Comparison of ENCODE assay signal across 8 mouse cellular contexts in the genomic region with DNA sequence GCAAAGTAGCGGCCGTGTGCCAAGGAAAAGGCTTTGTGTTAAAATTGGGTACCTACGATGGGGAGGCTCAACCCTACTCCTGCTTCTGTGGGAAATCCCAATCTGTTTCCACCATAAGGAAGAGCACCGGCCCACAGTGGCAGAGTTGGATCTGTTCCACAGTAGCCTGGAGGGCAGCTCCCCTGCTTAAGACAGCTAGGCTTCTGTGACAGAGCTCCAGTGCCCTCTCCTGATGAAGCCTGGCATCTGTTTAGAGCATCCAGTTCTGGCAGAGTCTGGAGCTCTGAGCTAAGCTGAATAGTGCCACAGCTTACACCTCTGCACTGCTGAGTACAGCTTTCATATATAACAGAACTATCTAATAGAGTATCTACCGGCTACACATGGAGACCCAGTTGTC. TPM values are rescaled to one million over a fixed set of nuclear protein-coding genes. Genes with fewer than 3 reads are reported as not detected.
A peak's percentile ranks its signal among the peaks of the same experiment; 100 is the strongest.
DNase-seq lines count a peak whose midpoint lies in the region; ATAC-seq and TF ChIP-seq lines count a peak whose summit lies in the region.

No protein-coding gene starts in this region.

- 73% methylated on average over 5 of the region's 5 CpGs for WGBS in heart, postnatal 0 days
- 75% methylated on average over 5 of the region's 5 CpGs for WGBS in midbrain, postnatal 0 days

- H3K4me1 ChIP-seq in heart, postnatal 0 days (ENCODE audit: control insufficient read depth, insufficient read depth): no peaks in the 10 kb centered on the region
- H3K4me1 ChIP-seq in cortical plate, adult 2 months (ENCODE audit: control insufficient read depth, insufficient read depth, low read length): no peaks in the 10 kb centered on the region
- no peaks in the 10 kb centered on the region for H3K4me1 ChIP-seq in midbrain, postnatal 0 days (ENCODE audit: insufficient read depth, low read length)

- peak; percentile 58 for TF ChIP-seq CTCF in heart, postnatal 0 days (IDR thresholded peaks at IDR 0.05; ENCODE audit: low read depth)
- peak; percentile 58 for TF ChIP-seq CTCF in cortical plate, adult 2 months (IDR thresholded peaks at IDR 0.05; ENCODE audit: extremely low read depth, insufficient read depth, low read length)
- peak; percentile 75 for TF ChIP-seq CTCF in midbrain, postnatal 0 days (IDR thresholded peaks at IDR 0.05)

- peaks cover under 1% of the 10 kb centered on the region for H3K36me3 ChIP-seq in heart, postnatal 0 days (replicated peaks; ENCODE audit: control insufficient read depth, insufficient read depth, low read length)
- H3K36me3 ChIP-seq in midbrain, postnatal 0 days (ENCODE audit: insufficient read depth, low read length): peaks cover 2% of the 10 kb centered on the region; the same call in 1 of the 2 replicates

- peak; percentile 74 for ATAC-seq in heart, postnatal 0 days (ENCODE audit: insufficient read depth, low read depth)
- peak; percentile 80 for ATAC-seq in midbrain, postnatal 0 days (ENCODE audit: low FRiP score)

- no peak overlapping the region for H3K4me3 ChIP-seq in heart, postnatal 0 days (ENCODE audit: low read depth, low read length)
- H3K4me3 ChIP-seq in cortical plate, adult 2 months (ENCODE audit: insufficient read depth, low read length): no peak overlapping the region
- H3K4me3 ChIP-seq in midbrain, postnatal 0 days (ENCODE audit: low read depth, low read length): no peak overlapping the region

- no peaks in the 10 kb centered on the region for H3K9me3 ChIP-seq in heart, postnatal 0 days (replicated peaks; ENCODE audit: control insufficient read depth, low read length)
- H3K9me3 ChIP-seq in midbrain, postnatal 0 days (ENCODE audit: low read length): no peaks in the 10 kb centered on the region

- no peak overlapping the region for H3K4me2 ChIP-seq in heart, postnatal 0 days (ENCODE audit: low read depth, low read length)
- no peak overlapping the region for H3K4me2 ChIP-seq in midbrain, postnatal 0 days (ENCODE audit: low read depth, low read length, poor library complexity, severe bottlenecking)

- no peaks in the 10 kb centered on the region for H3K27me3 ChIP-seq in heart, postnatal 0 days (ENCODE audit: control insufficient read depth, insufficient read depth, low read length)
- H3K27me3 ChIP-seq in midbrain, postnatal 0 days (ENCODE audit: insufficient read depth, low read length): no peaks in the 10 kb centered on the region

- TF ChIP-seq EP300 in heart, postnatal 0 days (IDR thresholded peaks at IDR 0.05; ENCODE audit: low read depth): no peak

- DNase-seq in heart, postnatal 0 days (ENCODE audit: low spot score): peak; percentile 43
- no peak for DNase-seq in heart, postnatal 36 days
- DNase-seq in thymus, postnatal 0 days (ENCODE audit: low spot score): peak; percentile 20
- no peak for DNase-seq in thymus, postnatal 25 days
- DNase-seq in midbrain, postnatal 0 days (ENCODE audit: low spot score): peak; percentile 83
- no peak for DNase-seq in urinary bladder, postnatal 25 days (ENCODE audit: low spot score)
- no peak for DNase-seq in lung, postnatal 4 days

- intact Hi-C loops in heart, postnatal 36 days (cut with DNase I): no loop called here

- no peak for TF ChIP-seq POLR2A in cortical plate, adult 2 months (IDR thresholded peaks at IDR 0.05; ENCODE audit: extremely low read depth, insufficient read depth, low read length)

- no peak overlapping the region for H3K9ac ChIP-seq in heart, postnatal 0 days (replicated peaks; ENCODE audit: low read depth, low read length)
- H3K9ac ChIP-seq in midbrain, postnatal 0 days (replicated peaks; ENCODE audit: low read length, poor library complexity, severe bottlenecking): no peak overlapping the region

- H3K27ac ChIP-seq in heart, postnatal 0 days (ENCODE audit: low read depth): no peak overlapping the region
- no peak overlapping the region for H3K27ac ChIP-seq in cortical plate, adult 2 months (ENCODE audit: insufficient read depth, low read length)
- H3K27ac ChIP-seq in midbrain, postnatal 0 days (ENCODE audit: low read depth, low read length): no peak overlapping the region

RNA-seq across cellular contexts. Expression of a gene that starts 14.0 kb away (rescaled TPM):
- not detected in 2 replicates for total RNA-seq in heart, postnatal 0 days (2014; rRNA removed; ENCODE audit: low replicate concordance)
- polyA plus RNA-seq in heart, postnatal 0 days (2015; fragmentation: Nextera tagmentation; extraction: Ambion mirVana): 0.03 TPM in 1 of 2 replicates, not detected in the other
- total RNA-seq in heart, postnatal 36 days (2021): not detected
- 0.10 and 0.14 TPM in 2 replicates for polyA plus RNA-seq in thymus, postnatal 0 days (2015; fragmentation: Nextera tagmentation; extraction: Ambion mirVana)
- polyA plus RNA-seq in cortical plate, adult 2 months (2012; rRNA removed): 0.98 and 1.1 TPM in 2 replicates
- total RNA-seq in midbrain, postnatal 0 days (2014; rRNA removed): 1.9 and 3.7 TPM in 2 replicates
- polyA plus RNA-seq in midbrain, postnatal 0 days (2015; fragmentation: Nextera tagmentation; extraction: Ambion mirVana): 0.76 and 0.93 TPM in 2 replicates

RNA-seq across cellular contexts. Expression of a gene that starts 51.1 kb away (rescaled TPM):
- total RNA-seq in heart, postnatal 0 days (2014; rRNA removed; ENCODE audit: low replicate concordance): 31.1 and 43.0 TPM in 2 replicates
- 3.1 and 3.7 TPM in 2 replicates for polyA plus RNA-seq in heart, postnatal 0 days (2015; fragmentation: Nextera tagmentation; extraction: Ambion mirVana)
- 10 to 100 TPM; 15.8 to 16.6 TPM for total RNA-seq in heart, postnatal 36 days (2021)
- polyA plus RNA-seq in thymus, postnatal 0 days (2015; fragmentation: Nextera tagmentation; extraction: Ambion mirVana): 6.9 and 9.9 TPM in 2 replicates
- polyA plus RNA-seq in cortical plate, adult 2 months (2012; rRNA removed): 25.7 and 26.0 TPM in 2 replicates
- 35.6 and 45.4 TPM in 2 replicates for total RNA-seq in midbrain, postnatal 0 days (2014; rRNA removed)
- 5.8 and 7.0 TPM in 2 replicates for polyA plus RNA-seq in midbrain, postnatal 0 days (2015; fragmentation: Nextera tagmentation; extraction: Ambion mirVana)

Comparison
In these comparisons a context has a peak if more than half of its experiments do, and no peak if none do; other contexts are left out.
1. DNase-seq: peak in heart, postnatal 0 days (single experiment), thymus, postnatal 0 days (single experiment) and midbrain, postnatal 0 days (single experiment); none in heart, postnatal 36 days (0 of 2), thymus, postnatal 25 days (single experiment), urinary bladder, postnatal 25 days (single experiment) and lung, postnatal 4 days (0 of 2).
2. Peak in every context shown above with its lines, with median percentiles within 50 percentile points of each other: CTCF ChIP-seq.